Mouse (Mus musculus) hindbrain, embryonic 13.5 days (tissue): ENCODE measurements around the gene Adamtsl1. TPM values are rescaled to one million over a fixed set of nuclear protein-coding genes. Genes with fewer than 3 reads are reported as not detected.

Source experiments
- ATAC-seq: fragments of 200-750 bp; cut with Nextera tagmentation; 2 replicates; pipeline ENCODE4 v1.8.0; 2017; ENCODE audit warnings: moderate TSS enrichment; ENCODE audit not compliant: low FRiP score
- H3K27ac ChIP-seq: fragments of 300-500 bp; sonication (generic); 2 replicates; pipeline ENCODE4 v1.5.1; 2015; ENCODE audit warnings: inconsistent platforms, mild to moderate bottlenecking, moderate library complexity
- H3K27me3 ChIP-seq: fragments of 300-500 bp; sonication (generic); 2 replicates; pipeline ENCODE4 v1.6.1; 2015; ENCODE audit warnings: mild to moderate bottlenecking, inconsistent platforms
- H3K36me3 ChIP-seq: fragments of 300-500 bp; sonication (generic); 2 replicates; pipeline ENCODE4 v1.6.1; 2015; ENCODE audit warnings: mild to moderate bottlenecking, inconsistent platforms
- H3K4me1 ChIP-seq: fragments of 300-500 bp; sonication (generic); replicated peaks from 2 replicates; pipeline ENCODE4 v1.6.1; 2015; ENCODE audit warnings: inconsistent platforms
- H3K4me2 ChIP-seq: fragments of 300-500 bp; sonication (generic); 2 replicates; pipeline ENCODE4 v1.6.1; 2015; ENCODE audit warnings: inconsistent platforms, mild to moderate bottlenecking, moderate library complexity
- H3K4me3 ChIP-seq: fragments of 300-500 bp; sonication (generic); 2 replicates; pipeline ENCODE4 v1.5.1; 2015; ENCODE audit warnings: mild to moderate bottlenecking, inconsistent platforms
- H3K9ac ChIP-seq: fragments of 300-500 bp; sonication (generic); 2 replicates; pipeline ENCODE4 v1.6.1; 2015; ENCODE audit warnings: mild to moderate bottlenecking, inconsistent platforms
- H3K9me3 ChIP-seq: fragments of 300-500 bp; sonication (generic); 2 replicates; pipeline ENCODE4 v1.6.1; 2016; ENCODE audit warnings: inconsistent platforms
- WGBS: fragments of 180-500 bp; shearing (Covaris S2); methylation state at CpG from one replicate; pipeline ENCODE4 v1.1.7; 2015; 5-methylcytosine and 5-hydroxymethylcytosine counted together
- polyA plus RNA-seq: library from polyadenylated mRNA; unstranded; fragments of >200 nt; fragmentation: Nextera tagmentation; extraction: Ambion mirVana; gene quantifications from 2 replicates; pipeline ENCODE4 v1.2.1, GENCODE M21; 2015

Gene Adamtsl1
- polyA plus RNA-seq, 1 experiment from 2014 or later, result 11.6 TPM

- Histone ChIP-seq H3K4me1 (no peaks in the 10 kb centered on the region; the same call in 1 of the 2 replicates), H3K27me3 (no peaks in the 10 kb centered on the region), H3K4me3 (no peak overlapping the region), H3K4me2 (no peak overlapping the region), H3K36me3 (no peaks in the 10 kb centered on the region), H3K27ac (no peak overlapping the region), H3K9ac (no peak overlapping the region), H3K9me3 (no peaks in the 10 kb centered on the region)
- 81% methylated on average over 4 of the region's 4 CpGs for WGBS
- no peak for ATAC-seq
Observed at GRCm38 (mm10) chr4:86315122-86315521, 801.1 kb downstream of the Adamtsl1 start.

DNA sequence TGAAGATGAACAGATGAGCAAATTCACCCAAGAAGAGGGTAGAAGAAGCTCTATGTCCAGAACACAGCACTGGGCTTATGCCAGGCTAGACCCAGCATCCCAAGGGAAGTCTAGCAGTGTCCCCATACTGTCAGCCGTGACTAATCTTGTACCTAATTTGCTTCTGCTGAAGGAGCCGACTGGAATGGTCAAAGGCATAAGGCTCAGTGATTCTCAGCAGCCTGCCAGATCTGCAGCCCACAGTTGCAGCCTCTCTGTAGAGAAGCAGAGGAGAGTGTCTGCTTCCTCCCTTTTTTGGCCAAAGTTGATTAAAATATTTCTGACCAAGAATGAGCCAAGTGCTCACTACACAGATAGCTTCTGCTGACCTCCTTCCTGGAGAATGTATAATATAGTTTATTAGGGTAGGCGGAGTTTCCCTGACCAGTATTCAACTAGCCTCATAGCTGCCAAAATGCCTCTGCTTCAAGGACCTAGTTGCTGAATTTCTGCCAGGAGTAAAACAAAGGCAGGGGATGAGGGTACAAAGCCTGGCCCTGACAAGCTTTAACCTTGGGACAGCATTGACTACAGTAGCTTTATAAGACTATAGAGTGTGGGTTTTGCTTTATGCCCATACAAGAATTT lies 804.1 kb downstream of the Adamtsl1 start:
- H3K4me3 ChIP-seq, result no peak overlapping the region
- H3K27me3 ChIP-seq, result no peaks in the 10 kb centered on the region
- H3K9me3 ChIP-seq, result no peaks in the 10 kb centered on the region
- H3K36me3 ChIP-seq, result no peaks in the 10 kb centered on the region
- no peak overlapping the region for H3K4me2 ChIP-seq
- H3K4me1 ChIP-seq, result no peaks in the 10 kb centered on the region
- no peak overlapping the region for H3K27ac ChIP-seq
- no peak for ATAC-seq
- no peak overlapping the region for H3K9ac ChIP-seq
- WGBS, result 70% methylated on average over 3 of the region's 3 CpGs

GRCm38 (mm10) chr4:86325411-86325810 lies 811.4 kb downstream of the Adamtsl1 start:
- Histone ChIP-seq H3K9me3 (no peaks in the 10 kb centered on the region), H3K4me3 (no peak overlapping the region), H3K27me3 (no peaks in the 10 kb centered on the region), H3K27ac (no peak overlapping the region), H3K4me1 (peaks cover 5% of the 10 kb centered on the region; the same call in 1 of the 2 replicates), H3K36me3 (no peaks in the 10 kb centered on the region), H3K9ac (no peak overlapping the region), H3K4me2 (no peak overlapping the region)
- 69% methylated on average over 2 of the region's 2 CpGs for WGBS
- no peak for ATAC-seq

GRCm38 (mm10) chr4:86326003-86326402 lies 812.0 kb downstream of the Adamtsl1 start:
- peaks cover 5% of the 10 kb centered on the region; the same call in 1 of the 2 replicates for H3K4me1 ChIP-seq
- H3K27me3 ChIP-seq, result no peaks in the 10 kb centered on the region
- no peak overlapping the region for H3K9ac ChIP-seq
- no peaks in the 10 kb centered on the region for H3K36me3 ChIP-seq
- H3K27ac ChIP-seq, result no peak overlapping the region
- 74% methylated on average over 5 of the region's 5 CpGs for WGBS
- no peaks in the 10 kb centered on the region for H3K9me3 ChIP-seq
- ATAC-seq, result peak; percentile 21; the same call in 1 of the 2 replicates
- no peak overlapping the region for H3K4me2 ChIP-seq
- H3K4me3 ChIP-seq, result no peak overlapping the region

DNA sequence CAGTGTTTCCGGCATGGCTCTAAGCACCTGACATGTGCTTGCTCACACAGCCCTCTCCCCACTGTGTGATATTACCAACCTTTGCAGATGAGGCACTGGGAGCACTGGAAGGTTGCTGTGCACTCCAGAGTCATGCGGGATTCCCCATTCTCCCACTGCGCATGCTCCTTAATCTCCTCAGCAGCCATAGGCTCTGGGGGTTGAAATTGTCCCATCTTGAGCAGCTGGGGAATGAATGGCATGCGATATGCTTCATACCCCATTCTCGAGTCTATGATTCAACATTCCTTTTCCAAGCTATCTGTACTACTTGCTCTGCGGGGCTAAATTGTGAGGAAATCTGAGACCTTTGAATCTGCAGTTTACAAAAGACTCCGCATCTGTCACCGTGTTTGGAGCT lies 812.7 kb downstream of the Adamtsl1 start:
- Histone ChIP-seq H3K4me1 (peaks cover 5% of the 10 kb centered on the region; the same call in 1 of the 2 replicates), H3K4me2 (no peak overlapping the region), H3K9me3 (no peaks in the 10 kb centered on the region), H3K4me3 (no peak overlapping the region), H3K36me3 (no peaks in the 10 kb centered on the region), H3K9ac (no peak overlapping the region), H3K27me3 (no peaks in the 10 kb centered on the region), H3K27ac (no peak overlapping the region)
- no peak for ATAC-seq
- WGBS, result 79% methylated on average over 8 of the region's 8 CpGs

- H3K27me3 ChIP-seq, result no peaks in the 10 kb centered on the region
Observed at GRCm38 (mm10) chr4:86329481-86329880, 815.5 kb downstream of the Adamtsl1 start.

GRCm38 (mm10) chr4:86335861-86336415 lies 822.0 kb downstream of the Adamtsl1 start:
- no peaks in the 10 kb centered on the region for H3K27me3 ChIP-seq
- WGBS, result 54% methylated on average over 10 of the region's 10 CpGs
- no peaks in the 10 kb centered on the region for H3K36me3 ChIP-seq
- no peak overlapping the region for H3K27ac ChIP-seq
- no peak overlapping the region for H3K9ac ChIP-seq
- no peaks in the 10 kb centered on the region for H3K9me3 ChIP-seq
- no peak for ATAC-seq
- H3K4me3 ChIP-seq, result no peak overlapping the region
- H3K4me1 ChIP-seq, result no peaks in the 10 kb centered on the region
- no peak overlapping the region for H3K4me2 ChIP-seq

More at GRCm38 (mm10) chr4:86329481-86329880, 815.5 kb downstream of the Adamtsl1 start:
- ATAC-seq, result no peak
- Histone ChIP-seq H3K27ac (no peak overlapping the region), H3K4me3 (no peak overlapping the region), H3K4me1 (peaks cover 5% of the 10 kb centered on the region; the same call in 1 of the 2 replicates), H3K36me3 (no peaks in the 10 kb centered on the region), H3K4me2 (no peak overlapping the region), H3K9ac (no peak overlapping the region), H3K9me3 (no peaks in the 10 kb centered on the region)
- 95% methylated on average over 1 of the region's 1 CpGs for WGBS

DNA sequence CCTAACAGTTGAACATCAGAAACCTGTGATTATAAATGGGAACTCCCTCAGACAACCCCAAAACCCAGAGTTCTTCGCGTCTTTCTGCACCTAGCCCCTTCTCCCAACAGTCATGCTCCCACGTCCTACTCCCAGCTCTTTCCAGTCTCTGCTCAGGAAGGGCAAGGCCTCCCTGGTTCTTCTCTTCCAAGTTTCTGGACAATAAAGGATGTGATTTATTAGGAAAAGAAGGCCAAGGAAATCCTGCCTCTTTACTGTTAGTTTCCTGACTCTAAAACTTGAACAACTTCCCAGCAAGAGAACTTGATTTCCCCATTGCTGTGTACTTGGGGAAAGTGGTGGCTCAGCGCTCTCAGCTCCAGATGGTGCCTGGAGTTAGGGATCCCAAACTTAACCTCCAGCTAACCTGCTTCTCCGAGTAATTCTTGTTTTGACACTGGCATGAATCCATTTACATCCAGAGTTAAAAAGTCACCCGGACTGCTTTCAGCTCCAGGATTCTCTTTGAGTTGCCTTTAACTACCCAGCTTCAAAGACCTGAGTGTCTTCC lies 823.3 kb downstream of the Adamtsl1 start:
- H3K4me1 ChIP-seq, result no peaks in the 10 kb centered on the region
- H3K4me3 ChIP-seq, result no peak overlapping the region
- ATAC-seq, result no peak
- WGBS, result 84% methylated on average over 6 of the region's 6 CpGs
- H3K27ac ChIP-seq, result no peak overlapping the region
- H3K4me2 ChIP-seq, result no peak overlapping the region
- no peak overlapping the region for H3K9ac ChIP-seq
- peaks cover 7% of the 10 kb centered on the region for H3K36me3 ChIP-seq
- no peaks in the 10 kb centered on the region for H3K27me3 ChIP-seq
- no peaks in the 10 kb centered on the region for H3K9me3 ChIP-seq

DNA sequence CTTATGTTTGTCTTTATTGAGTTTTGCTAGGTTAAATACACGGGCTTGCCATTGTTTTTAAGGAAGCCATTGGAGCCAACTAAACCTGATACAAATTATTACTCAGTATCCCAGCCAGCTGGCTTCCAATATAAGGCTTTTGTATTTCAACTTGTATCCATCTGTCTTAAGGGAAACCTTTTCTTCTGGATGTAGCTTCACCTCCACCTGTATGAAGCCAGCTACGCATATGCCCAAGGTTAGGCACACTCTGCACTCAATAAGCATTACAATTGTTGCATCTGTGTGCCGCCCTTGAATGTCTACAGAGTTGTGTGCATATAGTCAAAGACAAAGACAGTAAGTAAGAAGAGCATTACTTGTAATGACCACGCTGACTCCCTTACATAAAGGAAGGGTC lies 835.4 kb downstream of the Adamtsl1 start:
- Histone ChIP-seq H3K27ac (no peak overlapping the region), H3K9me3 (no peaks in the 10 kb centered on the region), H3K4me3 (no peak overlapping the region), H3K36me3 (no peaks in the 10 kb centered on the region), H3K9ac (no peak overlapping the region), H3K4me2 (no peak overlapping the region), H3K27me3 (no peaks in the 10 kb centered on the region), H3K4me1 (no peaks in the 10 kb centered on the region)
- 90% methylated on average over 4 of the region's 4 CpGs for WGBS
- ATAC-seq, result no peak

DNA sequence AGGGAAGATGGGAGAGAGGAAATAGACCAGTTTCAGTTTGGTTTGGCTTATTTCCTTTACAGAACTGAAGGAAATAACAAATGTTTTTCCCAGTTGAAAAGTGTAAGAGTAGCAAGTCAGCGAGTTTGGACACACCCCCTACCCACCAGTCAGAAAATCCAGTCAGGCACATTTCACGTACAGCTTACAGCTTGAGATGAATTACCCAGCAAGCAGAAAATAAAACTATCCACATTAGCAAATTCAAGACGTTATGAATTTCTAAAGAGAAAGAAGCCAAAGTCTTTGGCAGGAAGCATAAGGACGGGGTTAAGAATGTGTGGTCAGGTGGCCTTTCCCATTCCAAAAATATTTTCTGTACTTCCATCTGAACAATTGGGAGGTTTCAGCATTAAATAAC lies 838.1 kb downstream of the Adamtsl1 start:
- Histone ChIP-seq H3K4me2 (no peak overlapping the region), H3K9ac (no peak overlapping the region), H3K27ac (no peak overlapping the region), H3K9me3 (no peaks in the 10 kb centered on the region), H3K4me1 (no peaks in the 10 kb centered on the region), H3K27me3 (no peaks in the 10 kb centered on the region), H3K36me3 (no peaks in the 10 kb centered on the region), H3K4me3 (no peak overlapping the region)
- no peak for ATAC-seq
- WGBS, result 83% methylated on average over 4 of the region's 4 CpGs

DNA sequence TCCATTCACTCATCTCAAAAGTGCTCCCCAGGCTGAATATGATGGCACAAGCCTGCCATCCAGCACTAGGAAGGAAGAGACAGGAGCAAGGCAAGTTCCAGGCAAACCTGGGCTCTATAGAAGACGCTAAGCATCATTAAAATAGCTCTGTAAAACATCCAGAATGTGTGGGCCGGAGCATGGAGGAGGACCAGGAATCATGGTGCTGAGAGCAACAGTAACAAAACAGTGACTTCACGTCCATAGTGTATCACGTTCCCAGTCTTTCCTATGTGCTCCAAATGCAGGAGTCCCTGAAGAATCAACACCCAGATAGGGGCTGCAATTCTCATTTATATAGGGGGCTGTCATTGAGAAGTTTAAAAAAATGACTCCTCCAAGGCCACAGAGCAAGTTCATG lies 839.6 kb downstream of the Adamtsl1 start:
- Histone ChIP-seq H3K36me3 (no peaks in the 10 kb centered on the region), H3K27ac (no peak overlapping the region), H3K4me3 (no peak overlapping the region), H3K9me3 (no peaks in the 10 kb centered on the region), H3K4me1 (no peaks in the 10 kb centered on the region), H3K9ac (no peak overlapping the region), H3K4me2 (no peak overlapping the region), H3K27me3 (no peaks in the 10 kb centered on the region)
- ATAC-seq, result no peak
- 92% methylated on average over 4 of the region's 4 CpGs for WGBS

DNA sequence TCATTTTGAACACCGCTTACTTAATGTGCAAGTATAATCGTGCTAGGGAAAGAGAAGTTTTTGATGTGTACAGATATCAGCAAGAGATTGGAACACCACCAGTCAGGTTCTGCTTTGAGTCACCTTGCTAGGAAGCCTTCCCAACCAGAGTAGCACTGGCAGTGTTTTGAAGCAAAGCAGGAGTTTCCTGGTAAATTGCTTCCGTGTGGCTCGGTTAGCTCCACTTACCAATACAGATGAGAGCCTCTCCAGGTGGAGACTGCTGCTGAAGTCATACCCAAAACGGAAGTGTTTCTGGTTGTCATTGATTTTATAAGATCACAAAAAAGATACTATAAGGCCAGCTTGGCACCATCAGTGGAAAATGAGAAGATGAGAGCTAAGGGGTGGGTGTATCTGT lies 845.4 kb downstream of the Adamtsl1 start:
- Histone ChIP-seq H3K36me3 (no peaks in the 10 kb centered on the region), H3K9me3 (no peaks in the 10 kb centered on the region), H3K4me2 (no peak overlapping the region), H3K4me3 (no peak overlapping the region), H3K27ac (no peak overlapping the region), H3K4me1 (no peaks in the 10 kb centered on the region), H3K9ac (no peak overlapping the region), H3K27me3 (no peaks in the 10 kb centered on the region)
- 92% methylated on average over 5 of the region's 5 CpGs for WGBS
- ATAC-seq, result no peak

DNA sequence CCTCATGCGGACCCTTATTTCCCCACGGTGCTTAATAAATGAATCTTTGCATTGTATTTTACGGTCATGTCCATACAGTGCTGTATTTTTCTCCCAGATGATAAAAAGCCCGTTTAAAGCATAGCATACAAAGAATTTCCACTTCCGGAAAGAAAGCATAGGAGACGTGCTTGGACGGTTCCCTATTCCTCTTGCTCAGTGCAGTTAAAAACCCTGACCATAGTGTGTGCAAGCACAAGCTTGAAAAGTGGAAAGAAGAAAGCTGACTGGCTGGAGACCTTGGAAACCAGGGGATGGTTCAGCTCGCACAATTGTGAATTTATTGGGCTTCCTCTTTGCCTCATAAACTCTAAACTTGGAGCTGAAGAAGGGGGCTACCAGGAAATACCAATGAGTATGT lies 855.1 kb downstream of the Adamtsl1 start:
- no peaks in the 10 kb centered on the region for H3K36me3 ChIP-seq
- ATAC-seq, result no peak
- no peak overlapping the region for H3K4me2 ChIP-seq
- no peaks in the 10 kb centered on the region for H3K27me3 ChIP-seq
- no peaks in the 10 kb centered on the region for H3K4me1 ChIP-seq
- H3K9me3 ChIP-seq, result no peaks in the 10 kb centered on the region
- 78% methylated on average over 8 of the region's 8 CpGs for WGBS
- H3K27ac ChIP-seq, result no peak overlapping the region
- H3K9ac ChIP-seq, result no peak overlapping the region
- no peak overlapping the region for H3K4me3 ChIP-seq
